Comparison of ENCODE assay signal across 8 mouse cellular contexts in genomic region chr8:70763354-70763753, GRCm38 (mm10). TPM values are rescaled to one million over a fixed set of nuclear protein-coding genes. Genes with fewer than 3 reads are reported as not detected.
DNase-seq lines count a peak whose midpoint lies in the region; ATAC-seq and TF ChIP-seq lines count a peak whose summit lies in the region.

No protein-coding gene starts in this region.

- peaks cover 4% of the 10 kb centered on the region; the same call in 1 of the 2 replicates for H3K36me3 ChIP-seq in hindbrain, postnatal 0 days (ENCODE audit: insufficient read depth, low read length)
- peaks cover 14% of the 10 kb centered on the region for H3K36me3 ChIP-seq in hindbrain, embryonic 14.5 days (replicated peaks; ENCODE audit: control insufficient read depth, insufficient read depth)
- H3K36me3 ChIP-seq in heart, embryonic 10.5 days: peaks cover 20% of the 10 kb centered on the region

- DNase-seq in hindbrain, postnatal 0 days (ENCODE audit: low spot score): peak; percentile 48
- DNase-seq in hindbrain, embryonic 14.5 days (ENCODE audit: low spot score): no peak
- DNase-seq in ES-CJ7 (ENCODE audit: low read depth, low spot score): peak; percentile 81
- DNase-seq in cerebellum, adult 11-12 months: peak; percentile 58
- peak; percentile 79 for DNase-seq in kidney, postnatal 4 days
- peak; percentile 53 to 78 for DNase-seq in spleen, adult 18-20 months
- DNase-seq in urinary bladder, adult 2 months (ENCODE audit: low spot score): no peak
- DNase-seq in heart, embryonic 10.5 days (ENCODE audit: low spot score): no peak

- no peaks in the 10 kb centered on the region for H3K27me3 ChIP-seq in hindbrain, postnatal 0 days (ENCODE audit: insufficient read depth, low read length)
- H3K27me3 ChIP-seq in hindbrain, embryonic 14.5 days (ENCODE audit: control insufficient read depth, insufficient read depth, low read length): no peaks in the 10 kb centered on the region
- peaks cover 19% of the 10 kb centered on the region; the same call in 1 of the 2 replicates for H3K27me3 ChIP-seq in heart, embryonic 10.5 days (ENCODE audit: insufficient read depth, poor library complexity, severe bottlenecking)

- no peak overlapping the region for H3K9ac ChIP-seq in hindbrain, postnatal 0 days (replicated peaks; ENCODE audit: low read length)
- H3K9ac ChIP-seq in hindbrain, embryonic 14.5 days: no peak overlapping the region

- ATAC-seq in hindbrain, postnatal 0 days: no peak
- no peak for ATAC-seq in hindbrain, embryonic 14.5 days (ENCODE audit: low FRiP score)

- no peak overlapping the region for H3K4me2 ChIP-seq in hindbrain, postnatal 0 days (ENCODE audit: low read depth, low read length)
- no peak overlapping the region for H3K4me2 ChIP-seq in hindbrain, embryonic 14.5 days (replicated peaks)

- WGBS in hindbrain, postnatal 0 days: 2% methylated on average over 3 of the region's 3 CpGs
- 6% methylated on average over 3 of the region's 3 CpGs for WGBS in hindbrain, embryonic 14.5 days
- WGBS in heart, embryonic 10.5 days: 5% methylated on average over 3 of the region's 3 CpGs

- H3K9me3 ChIP-seq in hindbrain, postnatal 0 days (ENCODE audit: low read length): no peaks in the 10 kb centered on the region
- no peaks in the 10 kb centered on the region for H3K9me3 ChIP-seq in hindbrain, embryonic 14.5 days (ENCODE audit: control insufficient read depth, low read length)
- H3K9me3 ChIP-seq in heart, embryonic 10.5 days: no peaks in the 10 kb centered on the region

- no peak overlapping the region for H3K4me3 ChIP-seq in hindbrain, postnatal 0 days (ENCODE audit: low read length)
- H3K4me3 ChIP-seq in hindbrain, embryonic 14.5 days (replicated peaks; ENCODE audit: low read length): no peak overlapping the region
- no peak overlapping the region for H3K4me3 ChIP-seq in heart, embryonic 10.5 days

- peaks cover 18% of the 10 kb centered on the region for H3K4me1 ChIP-seq in hindbrain, postnatal 0 days (ENCODE audit: insufficient read depth, low read length)
- H3K4me1 ChIP-seq in hindbrain, embryonic 14.5 days (replicated peaks; ENCODE audit: control insufficient read depth, insufficient read depth, low read length): peaks cover 32% of the 10 kb centered on the region
- H3K4me1 ChIP-seq in heart, embryonic 10.5 days: peaks cover 63% of the 10 kb centered on the region

- no peak overlapping the region for H3K27ac ChIP-seq in hindbrain, postnatal 0 days
- H3K27ac ChIP-seq in hindbrain, embryonic 14.5 days: no peak overlapping the region
- no peak overlapping the region for H3K27ac ChIP-seq in heart, embryonic 10.5 days

- TF ChIP-seq CTCF in hindbrain, postnatal 0 days (IDR thresholded peaks at IDR 0.05; ENCODE audit: low read depth): peak; percentile 83

RNA-seq across cellular contexts. Expression of gene Mpv17l2, which starts 2.6 kb away (rescaled TPM):
- total RNA-seq in hindbrain, postnatal 0 days (2014; rRNA removed): 37.2 and 53.9 TPM in 2 replicates
- 56.1 and 63.3 TPM in 2 replicates for polyA plus RNA-seq in hindbrain, postnatal 0 days (2015; fragmentation: Nextera tagmentation; extraction: Ambion mirVana)
- 34.4 and 43.5 TPM in 2 replicates for polyA plus RNA-seq in hindbrain, embryonic 14.5 days (2014; fragmentation: Nextera tagmentation; extraction: Ambion mirVana)
- polyA plus RNA-seq in urinary bladder, adult 2 months (2012; rRNA removed): 38.2 and 41.9 TPM in 2 replicates
- polyA plus RNA-seq in heart, embryonic 10.5 days (2016; fragmentation: Nextera tagmentation; extraction: Ambion mirVana): 39.0 and 44.6 TPM in 2 replicates

RNA-seq across cellular contexts. Expression of gene Rab3a, which starts 8.9 kb away (rescaled TPM):
- 610 and 693 TPM in 2 replicates for total RNA-seq in hindbrain, postnatal 0 days (2014; rRNA removed)
- 693 and 724 TPM in 2 replicates for polyA plus RNA-seq in hindbrain, postnatal 0 days (2015; fragmentation: Nextera tagmentation; extraction: Ambion mirVana)
- polyA plus RNA-seq in hindbrain, embryonic 14.5 days (2014; fragmentation: Nextera tagmentation; extraction: Ambion mirVana): 519 and 565 TPM in 2 replicates
- polyA plus RNA-seq in urinary bladder, adult 2 months (2012; rRNA removed): 34.1 and 35.3 TPM in 2 replicates
- polyA plus RNA-seq in heart, embryonic 10.5 days (2016; fragmentation: Nextera tagmentation; extraction: Ambion mirVana): 11.2 and 14.2 TPM in 2 replicates

RNA-seq across cellular contexts. Expression of gene Pik3r2, which starts 13.2 kb away (rescaled TPM):
- total RNA-seq in hindbrain, postnatal 0 days (2014; rRNA removed): 162 and 176 TPM in 2 replicates
- polyA plus RNA-seq in hindbrain, postnatal 0 days (2015; fragmentation: Nextera tagmentation; extraction: Ambion mirVana): 101 and 103 TPM in 2 replicates
- polyA plus RNA-seq in hindbrain, embryonic 14.5 days (2014; fragmentation: Nextera tagmentation; extraction: Ambion mirVana): 83.0 and 84.6 TPM in 2 replicates
- polyA plus RNA-seq in urinary bladder, adult 2 months (2012; rRNA removed): 57.3 and 66.0 TPM in 2 replicates
- 40.6 and 43.5 TPM in 2 replicates for polyA plus RNA-seq in heart, embryonic 10.5 days (2016; fragmentation: Nextera tagmentation; extraction: Ambion mirVana)

RNA-seq across cellular contexts. Expression of gene Pde4c, which starts 39.8 kb away (rescaled TPM):
- 0.26 and 0.72 TPM in 2 replicates for total RNA-seq in hindbrain, postnatal 0 days (2014; rRNA removed)
- polyA plus RNA-seq in hindbrain, postnatal 0 days (2015; fragmentation: Nextera tagmentation; extraction: Ambion mirVana): 0.20 and 0.31 TPM in 2 replicates
- 0.21 and 0.32 TPM in 2 replicates for polyA plus RNA-seq in hindbrain, embryonic 14.5 days (2014; fragmentation: Nextera tagmentation; extraction: Ambion mirVana)
- polyA plus RNA-seq in urinary bladder, adult 2 months (2012; rRNA removed): 0.54 and 0.59 TPM in 2 replicates
- 0.45 and 0.48 TPM in 2 replicates for polyA plus RNA-seq in heart, embryonic 10.5 days (2016; fragmentation: Nextera tagmentation; extraction: Ambion mirVana)

RNA-seq across cellular contexts. Expression of gene Mast3, which starts 41.5 kb away (rescaled TPM):
- total RNA-seq in hindbrain, postnatal 0 days (2014; rRNA removed): 35.2 and 42.1 TPM in 2 replicates
- polyA plus RNA-seq in hindbrain, postnatal 0 days (2015; fragmentation: Nextera tagmentation; extraction: Ambion mirVana): 16.2 and 16.7 TPM in 2 replicates
- polyA plus RNA-seq in hindbrain, embryonic 14.5 days (2014; fragmentation: Nextera tagmentation; extraction: Ambion mirVana): 23.3 and 26.6 TPM in 2 replicates
- polyA plus RNA-seq in urinary bladder, adult 2 months (2012; rRNA removed): 19.5 and 19.7 TPM in 2 replicates
- 7.9 and 9.3 TPM in 2 replicates for polyA plus RNA-seq in heart, embryonic 10.5 days (2016; fragmentation: Nextera tagmentation; extraction: Ambion mirVana)

Comparison
In these comparisons a context has a peak if more than half of its experiments do, and no peak if none do; other contexts are left out.
1. DNase-seq: peak in hindbrain, postnatal 0 days (single experiment), ES-CJ7 (single experiment), cerebellum, adult 11-12 months (single experiment), kidney, postnatal 4 days (2 of 2) and spleen, adult 18-20 months (2 of 2); none in hindbrain, embryonic 14.5 days (single experiment), urinary bladder, adult 2 months (single experiment) and heart, embryonic 10.5 days (single experiment).
2. RNA of gene Rab3a, which starts 8.9 kb away (polyA plus RNA-seq): 693 to 724 TPM in hindbrain, postnatal 0 days and 519 to 565 TPM in hindbrain, embryonic 14.5 days; 34.1 to 35.3 TPM in urinary bladder, adult 2 months and 11.2 to 14.2 TPM in heart, embryonic 10.5 days; every median in the first group is over 10 times any median in the second.